Mouse (Mus musculus) forebrain, embryonic 12.5 days (tissue): Measurements from ENCODE around the gene Cstf1. TPM values are rescaled to one million over a fixed set of nuclear protein-coding genes. Genes with fewer than 3 reads are reported as not detected.

Experiments used
- ATAC-seq: fragments of 200-750 bp; cut with Nextera tagmentation; 2 replicates; pipeline ENCODE4 v1.8.0; 2017; ENCODE audit warnings: moderate TSS enrichment; ENCODE audit not compliant: low FRiP score
- H3K27ac ChIP-seq: fragments of 300-500 bp; sonication (generic); 2 replicates; pipeline ENCODE4 v1.5.1; 2016; ENCODE audit warnings: mild to moderate bottlenecking
- H3K27me3 ChIP-seq: fragments of 300-500 bp; sonication (generic); 2 replicates; pipeline ENCODE4 v1.6.1; 2016; ENCODE audit warnings: mild to moderate bottlenecking
- H3K36me3 ChIP-seq: fragments of 300-500 bp; sonication (generic); replicated peaks from 2 replicates; pipeline ENCODE4 v1.6.1; 2016; ENCODE audit warnings: mild to moderate bottlenecking
- H3K4me1 ChIP-seq: fragments of 300-500 bp; sonication (generic); 2 replicates; pipeline ENCODE4 v1.6.1; 2016
- H3K4me2 ChIP-seq: fragments of 300-500 bp; sonication (generic); 2 replicates; pipeline ENCODE4 v1.6.1; 2016; ENCODE audit warnings: mild to moderate bottlenecking, moderate library complexity
- H3K4me3 ChIP-seq: fragments of 300-500 bp; sonication (generic); replicated peaks from 2 replicates; pipeline ENCODE4 v1.5.1; 2016; ENCODE audit warnings: mild to moderate bottlenecking
- H3K9ac ChIP-seq: fragments of 300-500 bp; sonication (generic); 2 replicates; pipeline ENCODE4 v1.6.1; 2016; ENCODE audit warnings: mild to moderate bottlenecking
- H3K9me3 ChIP-seq: fragments of 300-500 bp; sonication (generic); 2 replicates; pipeline ENCODE4 v1.6.1; 2016
- WGBS: fragments of 180-500 bp; shearing (Covaris S2); methylation state at CpG from one replicate; pipeline ENCODE4 v1.1.7; 2016; 5-methylcytosine and 5-hydroxymethylcytosine counted together
- polyA plus RNA-seq: library from polyadenylated mRNA; unstranded; fragments of >200 nt; fragmentation: Nextera tagmentation; extraction: Ambion mirVana; gene quantifications from 2 replicates; pipeline ENCODE4 v1.2.1, GENCODE M21; 2016

Cstf1 gene
- polyA plus RNA-seq, 1 experiment from 2014 or later = 44.1 TPM

- no peak for ATAC-seq
- no peaks in the 10 kb centered on the region for H3K4me1 ChIP-seq
- no peaks in the 10 kb centered on the region for H3K9me3 ChIP-seq
- H3K4me2 ChIP-seq = no peak overlapping the region
- WGBS = 94% methylated on average over 17 of the region's 17 CpGs
- H3K36me3 ChIP-seq = peaks cover 74% of the 10 kb centered on the region
- H3K9ac ChIP-seq = no peak overlapping the region
- H3K4me3 ChIP-seq = no peak overlapping the region
- no peaks in the 10 kb centered on the region for H3K27me3 ChIP-seq
- no peak overlapping the region for H3K27ac ChIP-seq
Observed at GRCm38 (mm10) chr2:172380513-172380912, 10.0 kb downstream of the Cstf1 start.

DNA sequence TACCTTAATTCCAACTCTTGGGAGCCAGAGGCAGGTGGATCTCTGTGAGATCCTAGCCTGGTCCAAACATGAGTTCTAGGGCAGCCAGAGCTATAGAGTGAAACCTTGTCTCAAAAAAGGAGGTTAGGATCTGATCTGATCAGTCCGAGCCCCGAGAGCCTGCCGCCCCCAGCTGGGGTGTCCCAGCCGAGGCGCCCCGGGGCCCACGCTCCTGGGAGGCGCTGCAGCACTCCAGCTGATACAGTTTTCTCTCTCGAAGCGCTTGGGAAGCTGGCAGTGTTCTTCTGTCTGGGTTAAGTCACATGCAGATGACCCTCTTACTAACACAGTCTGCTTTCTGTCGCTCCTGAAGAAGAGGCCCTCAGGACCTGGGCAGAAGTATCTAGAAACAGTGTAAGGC lies 10.9 kb downstream of the Cstf1 start:
- no peak overlapping the region for H3K27ac ChIP-seq
- H3K9me3 ChIP-seq = no peaks in the 10 kb centered on the region
- H3K27me3 ChIP-seq = no peaks in the 10 kb centered on the region
- peaks cover 65% of the 10 kb centered on the region for H3K36me3 ChIP-seq
- H3K4me2 ChIP-seq = no peak overlapping the region
- no peak overlapping the region for H3K4me3 ChIP-seq
- no peak for ATAC-seq
- H3K9ac ChIP-seq = no peak overlapping the region
- H3K4me1 ChIP-seq = no peaks in the 10 kb centered on the region
- 93% methylated on average over 11 of the region's 11 CpGs for WGBS

GRCm38 (mm10) chr2:172381898-172382297 lies 11.4 kb downstream of the Cstf1 start:
- Histone ChIP-seq H3K27ac (no peak overlapping the region), H3K4me2 (no peak overlapping the region), H3K4me3 (no peak overlapping the region), H3K4me1 (no peaks in the 10 kb centered on the region), H3K9ac (no peak overlapping the region), H3K9me3 (no peaks in the 10 kb centered on the region), H3K27me3 (no peaks in the 10 kb centered on the region), H3K36me3 (peaks cover 60% of the 10 kb centered on the region)
- ATAC-seq = no peak
- 90% methylated on average over 12 of the region's 12 CpGs for WGBS

GRCm38 (mm10) chr2:172384715-172385114 lies 14.2 kb downstream of the Cstf1 start:
- no peak overlapping the region for H3K27ac ChIP-seq
- no peaks in the 10 kb centered on the region for H3K4me1 ChIP-seq
- H3K9ac ChIP-seq = no peak overlapping the region
- H3K4me2 ChIP-seq = no peak overlapping the region
- H3K4me3 ChIP-seq = no peak overlapping the region
- WGBS = 96% methylated on average over 3 of the region's 3 CpGs
- H3K9me3 ChIP-seq = no peaks in the 10 kb centered on the region
- ATAC-seq = no peak
- peaks cover 32% of the 10 kb centered on the region for H3K36me3 ChIP-seq
- no peaks in the 10 kb centered on the region for H3K27me3 ChIP-seq

DNA sequence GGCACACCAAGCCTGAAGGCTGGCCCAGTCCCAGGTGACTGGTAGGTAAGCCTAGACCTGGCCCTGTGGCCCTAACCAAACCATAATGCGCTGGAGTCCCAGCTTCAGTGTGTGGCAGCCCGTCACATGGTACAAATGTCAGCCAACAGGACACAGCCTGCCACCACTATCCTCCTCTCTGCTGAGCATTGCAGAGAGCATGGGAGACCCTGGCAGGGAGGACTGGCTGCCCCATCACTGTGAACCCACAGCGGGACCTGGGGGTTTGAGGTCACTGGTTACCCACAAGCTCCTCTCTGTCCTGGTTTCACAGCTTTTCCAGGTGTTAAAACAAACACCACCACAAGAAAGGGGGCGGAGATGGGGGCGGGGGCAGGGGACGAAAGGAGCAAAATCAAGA lies 19.9 kb downstream of the Cstf1 start:
- Histone ChIP-seq H3K36me3 (no peaks in the 10 kb centered on the region), H3K4me2 (no peak overlapping the region), H3K4me1 (no peaks in the 10 kb centered on the region), H3K9me3 (no peaks in the 10 kb centered on the region), H3K9ac (no peak overlapping the region), H3K27ac (no peak overlapping the region), H3K4me3 (no peak overlapping the region), H3K27me3 (no peaks in the 10 kb centered on the region)
- WGBS = 61% methylated on average over 6 of the region's 6 CpGs
- ATAC-seq = no peak

GRCm38 (mm10) chr2:172392041-172392521 lies 21.6 kb downstream of the Cstf1 start:
- no peak overlapping the region for H3K4me3 ChIP-seq
- no peak overlapping the region for H3K27ac ChIP-seq
- ATAC-seq = no peak
- WGBS = 83% methylated on average over 10 of the region's 10 CpGs
- no peaks in the 10 kb centered on the region for H3K4me1 ChIP-seq
- no peaks in the 10 kb centered on the region for H3K36me3 ChIP-seq
- H3K9ac ChIP-seq = no peak overlapping the region
- H3K4me2 ChIP-seq = no peak overlapping the region
- no peaks in the 10 kb centered on the region for H3K27me3 ChIP-seq
- H3K9me3 ChIP-seq = no peaks in the 10 kb centered on the region

GRCm38 (mm10) chr2:172393391-172394051 lies 23.0 kb downstream of the Cstf1 start, which contains the start of gene Cass4:
Gene Cass4 (plus strand): TSS chr2:172393794.
- no peak within 1 kb of the TSS for H3K4me3 ChIP-seq
- H3K27ac ChIP-seq = no peak within 1 kb of the TSS
- no peak within 1 kb of the TSS for H3K9ac ChIP-seq
- no peak for ATAC-seq
- H3K4me2 ChIP-seq = no peak within 1 kb of the TSS
- 51% methylated on average over 13 of the region's 13 CpGs for WGBS
- H3K27me3 ChIP-seq = no peaks in the 10 kb centered on the region
- no peaks in the 10 kb centered on the region for H3K9me3 ChIP-seq
- no peaks in the 10 kb centered on the region for H3K36me3 ChIP-seq
- H3K4me1 ChIP-seq = no peaks in the 10 kb centered on the region

GRCm38 (mm10) chr2:172394052-172394392 lies 23.5 kb downstream of the Cstf1 start:
- Histone ChIP-seq H3K27ac (no peak overlapping the region), H3K36me3 (no peaks in the 10 kb centered on the region), H3K27me3 (no peaks in the 10 kb centered on the region), H3K4me2 (no peak overlapping the region), H3K9me3 (no peaks in the 10 kb centered on the region), H3K9ac (no peak overlapping the region), H3K4me3 (no peak overlapping the region), H3K4me1 (no peaks in the 10 kb centered on the region)
- no peak for ATAC-seq
- 83% methylated on average over 2 of the region's 2 CpGs for WGBS

DNA sequence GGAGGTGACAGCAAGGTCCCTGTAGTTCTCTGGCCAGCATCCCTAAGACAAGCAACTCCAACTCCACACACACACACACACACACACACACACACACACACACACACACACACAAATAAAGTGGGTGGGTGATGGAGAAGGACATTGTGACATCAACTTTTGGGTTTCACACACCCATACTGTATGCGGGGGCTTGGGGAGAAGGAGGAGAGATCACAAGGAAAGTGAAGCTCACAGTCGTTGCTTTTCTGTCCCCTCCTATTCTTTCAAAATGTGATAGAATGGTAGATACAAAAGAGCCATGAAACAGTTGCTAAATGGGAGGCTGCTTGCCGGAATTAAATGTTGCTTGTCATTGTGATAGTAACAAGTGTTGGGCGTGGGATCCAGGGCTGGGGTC lies 24.2 kb downstream of the Cstf1 start:
- H3K36me3 ChIP-seq = no peaks in the 10 kb centered on the region
- H3K4me1 ChIP-seq = no peaks in the 10 kb centered on the region
- H3K9me3 ChIP-seq = no peaks in the 10 kb centered on the region
- H3K4me2 ChIP-seq = no peak overlapping the region
- 72% methylated on average over 4 of the region's 4 CpGs for WGBS
- H3K4me3 ChIP-seq = no peak overlapping the region
- no peak for ATAC-seq
- no peak overlapping the region for H3K9ac ChIP-seq
- H3K27me3 ChIP-seq = no peaks in the 10 kb centered on the region
- H3K27ac ChIP-seq = no peak overlapping the region

- Histone ChIP-seq H3K9ac (no peak overlapping the region), H3K36me3 (no peaks in the 10 kb centered on the region), H3K27ac (no peak overlapping the region), H3K4me2 (no peak overlapping the region), H3K4me3 (no peak overlapping the region), H3K4me1 (peaks cover 5% of the 10 kb centered on the region), H3K27me3 (no peaks in the 10 kb centered on the region), H3K9me3 (no peaks in the 10 kb centered on the region)
- no peak for ATAC-seq
- WGBS = 42% methylated on average over 9 of the region's 9 CpGs
Observed at GRCm38 (mm10) chr2:172395961-172396360, 25.5 kb downstream of the Cstf1 start.

DNA sequence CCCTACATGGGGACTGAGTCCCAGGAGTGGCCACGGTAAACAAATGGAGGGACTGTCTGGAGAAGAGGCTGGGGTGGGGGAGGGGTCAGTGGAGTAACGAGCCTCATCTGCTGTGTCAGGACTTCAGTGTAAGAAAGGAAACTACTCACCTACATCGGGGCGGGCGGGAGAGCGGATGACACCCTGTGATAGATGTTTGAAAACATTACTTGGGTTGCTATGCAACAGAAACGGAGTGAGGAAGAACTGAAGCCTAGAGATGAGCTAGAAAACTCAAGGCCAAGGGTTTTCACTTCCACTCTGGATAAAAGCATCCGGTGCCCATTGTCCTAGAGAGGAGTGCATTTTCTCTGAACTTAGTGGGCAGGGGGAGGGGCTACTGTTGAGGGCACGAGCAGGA lies 29.4 kb downstream of the Cstf1 start:
- H3K9ac ChIP-seq = no peak overlapping the region
- no peak overlapping the region for H3K4me2 ChIP-seq
- H3K36me3 ChIP-seq = no peaks in the 10 kb centered on the region
- no peak overlapping the region for H3K4me3 ChIP-seq
- H3K27me3 ChIP-seq = no peaks in the 10 kb centered on the region
- peaks cover 5% of the 10 kb centered on the region for H3K4me1 ChIP-seq
- no peak for ATAC-seq
- 47% methylated on average over 9 of the region's 9 CpGs for WGBS
- no peaks in the 10 kb centered on the region for H3K9me3 ChIP-seq
- H3K27ac ChIP-seq = no peak overlapping the region

DNA sequence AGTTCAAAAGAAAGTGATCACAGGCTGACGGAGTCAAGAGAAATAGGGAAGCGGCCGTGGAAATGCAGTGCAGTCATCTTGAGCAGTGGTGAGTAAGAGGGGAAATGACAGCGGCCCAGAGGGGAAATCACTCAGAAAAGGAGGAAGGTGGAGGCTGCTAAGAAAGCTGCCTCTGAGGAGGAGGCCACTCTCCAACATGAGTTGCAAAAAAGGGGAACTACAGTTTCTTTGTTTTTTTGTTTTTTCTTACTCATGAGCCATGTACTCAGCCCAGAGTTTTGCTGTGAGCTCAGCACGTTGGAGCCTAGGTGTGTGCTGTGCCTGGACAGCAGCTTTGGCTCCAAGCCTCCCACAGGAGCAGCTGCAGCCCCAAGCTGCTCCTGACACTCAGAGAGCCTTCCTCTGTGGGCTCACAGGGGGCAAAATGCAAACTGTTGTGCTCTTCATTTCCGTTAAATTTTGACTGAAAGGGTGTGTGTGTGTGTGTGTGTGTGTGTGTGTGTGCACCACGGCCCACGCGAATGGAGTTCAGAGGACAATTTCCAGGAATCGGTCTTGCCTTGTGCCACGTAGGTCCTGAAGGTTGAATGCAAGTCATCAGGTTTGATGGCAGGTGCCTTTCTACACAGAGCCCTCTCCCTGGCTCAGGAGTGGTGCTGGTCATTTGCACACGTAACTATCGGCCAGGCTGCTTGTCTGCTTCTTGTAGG lies 30.8 kb downstream of the Cstf1 start:
- no peak overlapping the region for H3K9ac ChIP-seq
- 81% methylated on average over 13 of the region's 13 CpGs for WGBS

DNA sequence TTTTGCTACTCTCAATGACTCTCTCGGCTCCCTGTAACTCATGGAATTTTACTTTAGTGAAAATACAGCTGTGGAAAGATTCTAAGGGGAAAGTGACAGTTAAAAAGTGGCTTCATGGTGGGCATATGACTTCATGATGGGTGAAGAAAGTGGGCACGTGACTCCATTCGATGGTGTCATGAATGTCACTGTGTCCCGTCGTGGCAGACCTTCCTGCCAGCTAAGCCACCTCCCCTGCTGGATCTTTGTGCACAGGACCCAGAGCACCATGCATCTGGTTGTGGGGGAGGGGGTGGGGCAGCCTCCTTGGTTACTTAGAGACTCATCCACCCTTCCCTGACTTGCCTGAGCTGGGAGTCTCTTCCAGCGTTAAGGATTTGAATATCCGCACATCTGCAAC lies 33.8 kb downstream of the Cstf1 start:
- WGBS = 64% methylated on average over 7 of the region's 7 CpGs
- H3K36me3 ChIP-seq = no peaks in the 10 kb centered on the region
- peaks cover 5% of the 10 kb centered on the region for H3K4me1 ChIP-seq
- 0 out of 2 replicates have a peak, but pooled peaks cover 4% of the 10 kb centered on the region for H3K27me3 ChIP-seq
- H3K9ac ChIP-seq = no peak overlapping the region
- ATAC-seq = no peak
- no peak overlapping the region for H3K27ac ChIP-seq
- H3K4me3 ChIP-seq = no peak overlapping the region
- H3K9me3 ChIP-seq = no peaks in the 10 kb centered on the region
- no peak overlapping the region for H3K4me2 ChIP-seq

More for the DNA sequence above, 30.8 kb downstream of the Cstf1 start:
- ATAC-seq = no peak
- no peaks in the 10 kb centered on the region for H3K27me3 ChIP-seq
- H3K4me1 ChIP-seq = peaks cover 5% of the 10 kb centered on the region
- no peak overlapping the region for H3K4me3 ChIP-seq
- no peak overlapping the region for H3K4me2 ChIP-seq
- H3K36me3 ChIP-seq = no peaks in the 10 kb centered on the region
- no peak overlapping the region for H3K27ac ChIP-seq
- H3K9me3 ChIP-seq = no peaks in the 10 kb centered on the region
